Mouse (Mus musculus) testis, postnatal 14 days (tissue): ENCODE data around the gene Shc1.

Experiments
- DNase-seq: peaks from one replicate; pipeline ENCODE4 v3.0.0; 2021; ENCODE audit warnings: low spot score

Shc1 gene

DNA sequence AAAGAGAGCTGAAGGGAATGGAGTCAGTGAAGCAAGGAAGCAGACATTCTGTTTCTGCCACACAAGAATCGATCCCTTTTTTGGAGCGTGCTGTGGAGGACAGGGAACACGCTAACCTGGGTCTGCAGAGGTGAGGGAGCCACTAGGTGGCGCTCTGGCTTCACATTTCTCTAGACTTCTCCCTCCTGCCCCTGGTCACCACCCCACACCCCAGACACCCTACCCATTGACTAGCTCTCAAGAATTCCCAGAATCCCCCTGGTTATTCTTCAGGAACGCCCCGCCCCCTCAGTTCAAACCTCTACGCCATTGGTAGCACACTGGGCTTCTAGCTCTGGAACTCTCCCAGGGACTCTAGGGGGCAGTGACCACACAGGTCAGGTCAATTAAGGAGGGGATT lies 31.3 kb downstream of the Shc1 start:
- peak; percentile 73 for DNase-seq

DNA sequence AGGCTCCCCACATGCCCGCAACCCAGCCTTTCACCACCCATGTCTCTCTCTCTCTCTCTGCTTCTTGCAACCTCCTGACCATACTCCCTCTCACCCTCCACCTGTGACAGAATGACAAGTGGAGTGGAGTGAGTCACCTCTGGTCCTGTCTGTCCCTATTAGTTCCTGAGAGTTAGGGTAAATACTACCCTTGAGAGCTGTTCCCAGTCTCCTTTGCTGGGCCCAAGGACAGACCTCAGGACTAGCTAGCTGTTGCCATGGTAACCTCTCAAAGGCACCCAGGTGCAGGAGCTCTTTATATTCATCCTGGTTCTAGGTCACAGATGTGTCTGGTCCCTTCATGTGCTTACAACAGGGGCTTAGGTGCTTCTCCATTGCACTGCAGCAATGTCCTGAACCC lies 33.7 kb downstream of the Shc1 start:
- no peak for DNase-seq

DNA sequence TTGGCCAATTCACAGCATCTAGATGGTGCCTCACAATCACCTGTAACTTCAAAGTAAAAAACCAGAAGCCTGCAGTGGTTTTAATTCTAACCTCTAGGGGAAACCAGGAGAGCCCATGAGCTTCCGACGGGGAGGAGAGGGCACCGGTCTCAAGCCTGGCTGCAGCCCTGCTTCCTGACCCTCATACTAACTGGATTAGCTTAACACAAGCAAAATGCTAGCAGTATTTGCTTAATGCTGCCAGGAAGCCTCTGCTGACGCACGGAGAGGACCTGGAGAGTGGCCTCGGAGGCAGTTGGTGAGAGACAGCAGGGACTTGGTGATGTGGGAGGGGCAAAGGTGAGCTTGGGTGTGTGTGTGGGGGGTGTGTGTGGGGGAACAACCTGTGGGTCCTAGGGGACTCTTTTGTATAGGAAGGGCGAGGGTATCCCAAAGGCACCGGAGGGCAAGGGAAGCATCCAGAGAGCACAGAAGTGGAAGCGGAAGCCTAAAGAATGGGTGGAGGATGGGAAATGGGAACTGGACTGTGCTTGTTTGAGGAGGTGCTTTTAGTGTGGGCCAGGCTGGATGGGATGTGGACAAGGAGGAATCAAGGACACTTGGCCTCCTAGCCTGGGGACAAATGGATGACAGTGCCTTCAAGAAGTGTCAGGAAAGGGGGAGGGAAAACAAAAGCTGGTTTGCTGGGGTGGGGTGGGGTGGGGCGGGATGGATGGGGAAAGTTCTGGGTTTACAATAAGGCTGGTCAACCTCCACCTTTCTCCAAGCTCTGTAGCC lies 36.3 kb downstream of the Shc1 start, which contains the start of gene Pmvk:
Pmvk (plus strand) TSS at position 141 of the 777 bp plus-strand sequence.
- DNase-seq, result no peak

DNA sequence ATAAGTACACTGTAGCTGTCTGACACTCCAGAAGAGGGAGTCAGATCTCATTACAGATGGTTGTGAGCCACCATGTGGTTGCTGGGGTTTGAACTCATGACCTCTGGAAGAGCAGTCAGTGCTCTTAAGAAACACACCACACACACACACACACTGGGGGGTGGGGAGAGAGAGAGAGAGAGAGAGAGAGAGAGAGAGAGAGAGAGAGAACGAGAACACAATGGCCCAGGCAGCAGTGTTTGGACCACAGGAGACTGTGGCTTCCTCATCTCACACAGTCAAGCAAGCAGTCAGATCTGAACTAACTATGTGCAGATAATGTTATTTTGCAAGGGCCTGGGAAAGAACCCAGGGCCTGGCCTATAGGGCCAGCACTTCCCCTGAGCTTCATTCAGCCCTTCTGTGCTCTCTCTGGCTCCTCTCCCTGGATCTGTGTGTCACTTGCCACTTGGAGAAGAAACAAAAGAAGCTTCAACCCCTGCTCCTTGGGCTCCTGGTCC lies 37.6 kb downstream of the Shc1 start:
- DNase-seq, result no peak

DNA sequence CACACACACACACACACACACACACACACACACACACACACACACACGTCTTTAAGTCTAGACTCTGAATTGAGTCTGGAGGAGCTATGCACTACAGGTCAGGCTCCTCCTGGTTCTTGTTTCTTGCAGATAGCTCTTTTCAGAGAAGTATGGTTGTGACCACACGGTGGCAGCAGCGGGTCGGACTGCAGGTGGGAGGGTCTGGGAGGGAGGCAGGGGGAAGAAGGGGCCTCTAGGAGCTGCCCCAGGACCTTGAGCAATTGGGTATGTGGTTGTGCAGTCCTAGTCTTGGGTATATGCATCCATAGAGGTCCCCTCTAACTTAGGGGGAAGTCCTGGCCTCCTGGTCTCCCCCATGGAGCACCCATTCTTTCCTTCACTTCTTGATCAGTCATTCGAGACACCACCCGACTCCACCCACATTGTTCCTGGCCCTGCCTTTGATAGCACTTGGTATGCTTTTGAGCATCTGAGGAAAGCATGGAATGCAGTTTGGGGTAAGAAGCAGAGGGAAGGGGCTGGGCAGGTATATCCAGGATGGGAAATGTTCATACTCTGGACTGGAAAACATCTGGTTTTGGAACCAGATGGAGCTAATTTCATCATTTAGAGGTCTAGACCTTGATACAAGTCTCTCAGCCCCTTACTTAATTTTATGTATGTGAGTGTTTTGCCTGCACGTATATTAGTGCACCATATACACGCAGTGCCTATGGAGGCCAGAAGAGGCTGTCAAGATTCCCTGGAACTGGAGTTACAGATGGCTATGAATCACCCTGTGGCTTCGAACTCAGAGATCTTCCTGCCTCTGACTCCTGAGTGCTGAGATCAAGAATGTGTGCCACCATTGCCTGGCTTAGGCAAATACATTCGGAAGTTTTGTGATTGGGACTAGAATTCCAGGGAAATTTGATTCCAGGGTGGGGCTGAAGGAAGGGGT lies 38.8 kb downstream of the Shc1 start:
- DNase-seq, result no peak

DNA sequence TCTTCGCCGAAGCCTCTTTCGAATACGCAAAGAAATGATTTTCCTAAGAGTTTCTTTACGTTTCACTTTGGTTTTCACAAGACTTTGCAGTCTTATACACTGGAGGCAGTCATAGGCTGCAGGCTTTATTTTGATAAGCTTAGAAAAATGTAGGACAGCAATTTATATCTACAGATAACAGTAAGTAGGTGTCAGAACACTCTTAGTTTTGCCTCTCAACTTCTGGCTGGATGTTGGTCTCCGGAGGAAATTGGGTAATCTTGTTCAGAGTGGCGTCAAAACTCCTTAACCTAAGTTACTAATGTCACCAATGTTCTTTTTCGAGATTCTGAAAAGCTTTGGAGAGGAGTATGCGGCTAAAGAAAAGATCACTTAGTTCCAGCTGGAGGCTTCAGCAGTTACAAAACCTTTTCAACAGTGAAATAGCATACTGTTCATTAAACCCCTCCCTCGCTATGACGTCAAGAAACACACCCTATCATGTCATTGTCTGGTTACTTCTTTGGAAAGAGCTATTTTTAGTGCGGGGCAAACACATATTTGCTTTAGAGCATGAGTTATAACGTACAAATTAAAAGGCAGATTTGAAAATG lies 40.2 kb downstream of the Shc1 start:
- no peak for DNase-seq

DNA sequence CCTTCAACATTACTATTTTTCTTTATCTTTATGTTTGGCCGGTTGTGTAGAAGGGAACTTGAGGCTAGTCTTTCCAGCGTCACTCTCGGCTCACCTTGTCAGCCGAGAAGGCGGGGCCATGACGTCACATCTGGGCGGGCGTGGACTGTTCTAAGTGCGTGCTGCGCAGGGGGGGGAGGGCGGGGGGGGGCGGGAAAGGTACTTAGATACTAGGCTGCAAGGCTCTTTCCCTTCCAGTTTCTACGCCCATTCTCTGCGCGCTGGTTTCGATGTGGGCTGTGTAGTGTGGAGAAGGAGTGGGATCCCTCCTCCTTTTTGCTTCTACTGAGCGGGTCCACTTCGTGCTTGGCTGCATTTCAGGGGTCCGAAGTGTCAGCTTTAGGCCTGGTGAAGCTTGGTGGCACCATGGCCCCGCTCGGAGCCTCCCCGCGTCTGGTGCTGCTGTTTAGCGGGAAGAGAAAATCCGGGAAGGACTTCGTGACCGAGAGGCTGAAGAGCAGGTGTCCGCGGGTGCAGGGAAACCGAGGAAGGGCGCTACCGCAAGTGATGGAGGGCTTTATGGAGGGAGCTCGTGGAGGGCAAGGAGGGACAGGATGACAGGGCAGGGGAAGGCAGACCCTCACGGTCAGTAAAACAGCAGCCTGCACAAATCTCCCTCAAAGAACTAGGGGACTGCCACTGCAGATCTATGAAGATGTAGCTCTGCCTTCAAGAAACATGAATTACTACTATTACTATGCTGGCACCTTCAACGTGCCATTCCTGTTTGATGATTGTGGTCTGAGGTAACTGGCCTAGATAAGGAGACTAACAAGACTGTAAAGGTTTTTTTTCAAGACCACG lies 40.9 kb downstream of the Shc1 start:
- DNase-seq, result peak; percentile 86

DNA sequence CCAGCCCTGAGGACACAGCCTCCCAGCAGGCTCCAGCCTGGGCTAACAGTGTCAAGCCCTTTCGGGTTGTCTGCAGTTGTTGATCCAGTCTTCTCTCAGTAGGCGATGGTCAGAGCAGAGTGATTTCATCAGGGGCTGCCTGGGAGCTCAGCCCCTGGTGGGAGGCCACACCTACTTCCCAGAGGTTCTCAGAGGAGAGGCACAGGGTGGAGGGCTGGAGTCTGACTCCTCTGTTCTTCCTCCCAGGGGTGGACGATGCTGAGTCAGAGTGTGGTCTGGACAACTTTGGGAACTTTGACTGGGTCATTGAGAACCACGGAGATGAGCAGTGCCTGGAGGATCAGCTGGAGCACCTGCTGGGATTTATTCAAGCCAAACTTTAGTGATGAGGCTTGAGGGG lies 50.0 kb downstream of the Shc1 start:
- no peak for DNase-seq

DNA sequence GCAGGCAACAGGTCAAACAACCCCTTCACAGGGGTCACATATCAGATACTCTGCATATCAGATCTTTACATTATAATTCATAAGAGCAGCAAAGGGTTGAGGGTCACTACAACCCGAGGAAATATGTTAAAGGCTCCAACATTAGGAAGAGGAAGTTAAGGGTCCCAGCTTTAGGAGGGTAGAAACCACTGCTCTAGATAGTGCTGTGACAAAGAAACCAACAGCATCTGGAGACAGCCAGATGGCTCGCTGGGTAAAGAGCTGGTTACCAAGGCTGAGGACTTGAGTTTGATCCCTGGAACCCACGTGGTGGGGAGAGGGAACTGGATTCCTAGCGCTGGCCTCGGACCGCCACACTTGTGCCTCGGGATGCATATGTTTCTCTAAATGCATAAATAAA lies 54.0 kb downstream of the Shc1 start:
- DNase-seq, result no peak

DNA sequence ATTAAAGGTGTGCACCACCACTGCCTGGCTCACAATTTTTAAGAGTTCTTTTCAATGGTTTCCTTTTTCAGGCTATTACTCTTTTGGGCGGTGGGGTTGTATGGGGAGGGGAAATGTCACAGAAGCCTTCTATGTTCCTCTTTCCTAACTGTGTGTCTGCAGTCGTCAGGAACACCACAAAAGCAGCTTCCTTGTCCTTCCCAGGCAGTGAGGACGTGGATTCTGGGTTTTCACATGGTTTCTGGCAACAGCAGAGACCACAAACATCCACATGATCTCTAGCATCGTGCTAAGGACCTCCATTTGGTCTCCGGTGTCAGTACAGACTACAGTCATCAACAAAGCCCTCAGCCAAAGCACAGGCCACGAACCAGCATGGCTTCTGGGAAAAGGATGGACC lies 55.6 kb downstream of the Shc1 start:
- no peak for DNase-seq

DNA sequence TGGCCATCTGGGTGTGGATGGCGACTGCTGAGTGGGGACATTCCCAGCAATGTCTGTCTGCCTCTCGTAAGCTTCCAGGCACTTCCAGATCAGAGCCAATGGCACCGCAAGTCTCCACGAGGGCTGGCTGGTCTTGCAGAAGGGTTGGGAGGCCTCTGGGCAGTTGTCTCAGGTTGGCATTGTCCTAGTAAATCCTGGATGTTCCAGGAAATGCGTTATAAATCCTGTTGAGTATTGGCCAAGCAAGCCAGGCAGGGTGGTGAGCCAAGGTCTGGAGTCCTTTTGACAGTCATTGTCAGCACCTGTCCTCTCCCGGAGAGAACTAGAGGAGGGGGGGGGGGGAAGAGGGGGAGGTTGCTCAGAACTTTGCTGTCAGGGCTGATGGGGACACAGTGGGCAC lies 60.8 kb downstream of the Shc1 start:
- DNase-seq, result no peak
